Mouse (Mus musculus): ENCODE measurements around the gene Ankrd66. TPM values are rescaled to one million over a fixed set of nuclear protein-coding genes. Genes with fewer than 3 reads are reported as not detected.

Ankrd66 gene
- polyA plus RNA-seq, 1 experiment from 2014 or later, result 0.23 TPM

- Histone ChIP-seq H3K4me3 (ENCODE audit: low read depth, low read length) (no peak overlapping the region), H3K27ac (ENCODE audit: low read depth) (no peak overlapping the region), H3K36me3 (replicated peaks; ENCODE audit: insufficient read depth, low read length) (no peaks in the 10 kb centered on the region), H3K9me3 (ENCODE audit: low read length) (no peaks in the 10 kb centered on the region), H3K4me2 (ENCODE audit: low read depth, low read length) (no peak overlapping the region), H3K9ac (replicated peaks) (no peak overlapping the region), H3K4me1 (ENCODE audit: insufficient read depth) (no peaks in the 10 kb centered on the region), H3K27me3 (ENCODE audit: insufficient read depth, low read length) (no peaks in the 10 kb centered on the region)
- ATAC-seq, result no peak
- TF ChIP-seq CTCF (IDR thresholded peaks at IDR 0.05; ENCODE audit: low read depth) (no peak), EP300 (IDR thresholded peaks at IDR 0.05; ENCODE audit: low read depth) (no peak)
- DNase-seq, result no peak
- WGBS (ENCODE audit: insufficient replicate concordance), result 81% methylated on average over 7 of the region's 7 CpGs
These were observed 20.0 kb upstream of the Ankrd66 start for GRCm38 (mm10) chr17:43563192-43563987.

GRCm38 (mm10) chr17:43558678-43559077 is 15.2 kb upstream of the Ankrd66 start:
- WGBS (ENCODE audit: insufficient replicate concordance), result 78% methylated on average over 3 of the region's 3 CpGs
- no peak for DNase-seq
- H3K4me2 ChIP-seq (ENCODE audit: low read depth, low read length), result no peak overlapping the region

GRCm38 (mm10) chr17:43557541-43558090 is 14.2 kb upstream of the Ankrd66 start:
- no peak overlapping the region for H3K4me3 ChIP-seq (ENCODE audit: low read depth, low read length)
- WGBS (ENCODE audit: insufficient replicate concordance), result 53% methylated on average over 6 of the region's 6 CpGs
- DNase-seq (no peak), ATAC-seq (peak; percentile 74)
- no peaks in the 10 kb centered on the region for H3K9me3 ChIP-seq (ENCODE audit: low read length)
- H3K9ac ChIP-seq (replicated peaks), result no peak overlapping the region
- H3K4me1 ChIP-seq (ENCODE audit: insufficient read depth), result peaks cover 6% of the 10 kb centered on the region; the same call in 1 of the 2 replicates
- H3K4me2 ChIP-seq (ENCODE audit: low read depth, low read length), result no peak overlapping the region
- H3K36me3 ChIP-seq (replicated peaks; ENCODE audit: insufficient read depth, low read length), result no peaks in the 10 kb centered on the region
- peak overlapping the region; percentile 84 for H3K27ac ChIP-seq (ENCODE audit: low read depth)
- H3K27me3 ChIP-seq (ENCODE audit: insufficient read depth, low read length), result no peaks in the 10 kb centered on the region
- TF ChIP-seq CTCF (IDR thresholded peaks at IDR 0.05; ENCODE audit: low read depth) (no peak), EP300 (IDR thresholded peaks at IDR 0.05; ENCODE audit: low read depth) (no peak)

More at GRCm38 (mm10) chr17:43558678-43559077, 15.2 kb upstream of the Ankrd66 start:
- Histone ChIP-seq H3K27ac (ENCODE audit: low read depth) (no peak overlapping the region), H3K27me3 (ENCODE audit: insufficient read depth, low read length) (no peaks in the 10 kb centered on the region), H3K9me3 (ENCODE audit: low read length) (no peaks in the 10 kb centered on the region), H3K9ac (replicated peaks) (no peak overlapping the region), H3K4me3 (ENCODE audit: low read depth, low read length) (no peak overlapping the region), H3K4me1 (ENCODE audit: insufficient read depth) (peaks cover 6% of the 10 kb centered on the region; the same call in 1 of the 2 replicates), H3K36me3 (replicated peaks; ENCODE audit: insufficient read depth, low read length) (no peaks in the 10 kb centered on the region)
- TF ChIP-seq EP300 (IDR thresholded peaks at IDR 0.05; ENCODE audit: low read depth), result no peak
- TF ChIP-seq CTCF (IDR thresholded peaks at IDR 0.05; ENCODE audit: low read depth), result no peak
- ATAC-seq, result no peak

GRCm38 (mm10) chr17:43557104-43557503 is 13.7 kb upstream of the Ankrd66 start:
- peak; percentile 20; the same call in 1 of the 2 replicates for ATAC-seq
- peak overlapping the region; percentile 84 for H3K27ac ChIP-seq (ENCODE audit: low read depth)
- H3K9ac ChIP-seq (replicated peaks), result no peak overlapping the region

GRCm38 (mm10) chr17:43554516-43555403 is 11.3 kb upstream of the Ankrd66 start:
- TF ChIP-seq EP300 (IDR thresholded peaks at IDR 0.05; ENCODE audit: low read depth) (peak; percentile 80), CTCF (IDR thresholded peaks at IDR 0.05; ENCODE audit: low read depth) (no peak)
- H3K27ac ChIP-seq (ENCODE audit: low read depth), result no peak overlapping the region
- H3K9ac ChIP-seq (replicated peaks), result no peak overlapping the region
- H3K27me3 ChIP-seq (ENCODE audit: insufficient read depth, low read length), result no peaks in the 10 kb centered on the region
- no peak overlapping the region for H3K4me2 ChIP-seq (ENCODE audit: low read depth, low read length)
- H3K4me1 ChIP-seq (ENCODE audit: insufficient read depth), result peaks cover 6% of the 10 kb centered on the region; the same call in 1 of the 2 replicates
- ATAC-seq (peak; percentile 39; the same call in 1 of the 2 replicates), DNase-seq (no peak)
- no peaks in the 10 kb centered on the region for H3K9me3 ChIP-seq (ENCODE audit: low read length)
- no peaks in the 10 kb centered on the region for H3K36me3 ChIP-seq (replicated peaks; ENCODE audit: insufficient read depth, low read length)
- H3K4me3 ChIP-seq (ENCODE audit: low read depth, low read length), result no peak overlapping the region
- 31% methylated on average over 12 of the region's 12 CpGs for WGBS (ENCODE audit: insufficient replicate concordance)

More at GRCm38 (mm10) chr17:43557104-43557503, 13.7 kb upstream of the Ankrd66 start:
- TF ChIP-seq EP300 (IDR thresholded peaks at IDR 0.05; ENCODE audit: low read depth) (no peak), CTCF (IDR thresholded peaks at IDR 0.05; ENCODE audit: low read depth) (no peak)
- Histone ChIP-seq H3K36me3 (replicated peaks; ENCODE audit: insufficient read depth, low read length) (no peaks in the 10 kb centered on the region), H3K9me3 (ENCODE audit: low read length) (no peaks in the 10 kb centered on the region), H3K4me1 (ENCODE audit: insufficient read depth) (peaks cover 6% of the 10 kb centered on the region; the same call in 1 of the 2 replicates), H3K27me3 (ENCODE audit: insufficient read depth, low read length) (no peaks in the 10 kb centered on the region), H3K4me2 (ENCODE audit: low read depth, low read length) (no peak overlapping the region), H3K4me3 (ENCODE audit: low read depth, low read length) (no peak overlapping the region)
- DNase-seq, result no peak
- WGBS (ENCODE audit: insufficient replicate concordance), result 62% methylated on average over 4 of the region's 4 CpGs

All from liver, postnatal 0 days (tissue).